Mouse (Mus musculus) embryonic facial prominence, embryonic 11.5 days (tissue): ENCODE measurements around the gene Nudt4. TPM values are rescaled to one million over a fixed set of nuclear protein-coding genes. Genes with fewer than 3 reads are reported as not detected.

Source experiments
- ATAC-seq: fragments of 200-750 bp; cut with Nextera tagmentation; replicated peaks from 2 replicates; pipeline ENCODE4 v1.8.0; 2017; ENCODE audit warnings: low read depth; ENCODE audit not compliant: insufficient number of reproducible peaks, low FRiP score, low TSS enrichment
- DNase-seq: peaks from one replicate; pipeline ENCODE4 v3.0.0-alpha.2; 2015; ENCODE audit warnings: low spot score
- H3K27ac ChIP-seq: fragments of 300-500 bp; sonication (generic); replicated peaks from 2 replicates; pipeline ENCODE4 v1.5.1; 2014; ENCODE audit warnings: mild to moderate bottlenecking, low read depth, low read length, control low read depth
- H3K27me3 ChIP-seq: fragments of 300-500 bp; sonication (generic); 2 replicates; pipeline ENCODE4 v1.6.1; 2014; ENCODE audit warnings: mild to moderate bottlenecking, low read length, moderate library complexity, mixed read lengths; ENCODE audit not compliant: control insufficient read depth, insufficient read depth
- H3K36me3 ChIP-seq: fragments of 300-500 bp; sonication (generic); replicated peaks from 2 replicates; pipeline ENCODE4 v1.6.1; 2014; ENCODE audit warnings: low read depth, mild to moderate bottlenecking, low read length, moderate library complexity, mixed read lengths; ENCODE audit not compliant: control insufficient read depth, insufficient read depth
- H3K4me1 ChIP-seq: fragments of 300-500 bp; sonication (generic); 2 replicates; pipeline ENCODE4 v1.6.1; 2014; ENCODE audit warnings: low read length, mixed read lengths; ENCODE audit not compliant: control insufficient read depth, insufficient read depth
- H3K4me2 ChIP-seq: fragments of 300-500 bp; sonication (generic); 2 replicates; pipeline ENCODE4 v1.6.1; 2014; ENCODE audit warnings: low read depth, mild to moderate bottlenecking, control low read depth, low read length, moderate library complexity
- H3K4me3 ChIP-seq: fragments of 300-500 bp; sonication (generic); 2 replicates; pipeline ENCODE4 v1.5.1; 2014; ENCODE audit warnings: low read depth, low read length, control low read depth
- H3K9ac ChIP-seq: fragments of 300-500 bp; sonication (generic); replicated peaks from 2 replicates; pipeline ENCODE4 v1.6.1; 2014; ENCODE audit warnings: mild to moderate bottlenecking, control low read depth, low read length
- H3K9me3 ChIP-seq: fragments of 300-500 bp; sonication (generic); replicated peaks from 2 replicates; pipeline ENCODE4 v1.6.1; 2016; ENCODE audit warnings: mild to moderate bottlenecking, low read length, inconsistent platforms, mixed read lengths; ENCODE audit not compliant: control insufficient read depth
- WGBS: fragments of 180-500 bp; shearing (Covaris S2); extraction: QIAGEN DNeasy Blood & Tissue Kit; methylation state at CpG from one replicate; pipeline ENCODE4 v1.1.7; 2014; 5-methylcytosine and 5-hydroxymethylcytosine counted together
- polyA plus RNA-seq: library from polyadenylated mRNA; unstranded; fragments of >200 nt; fragmentation: Nextera tagmentation; extraction: Ambion mirVana; gene quantifications from 2 replicates; pipeline ENCODE4 v1.2.1, GENCODE M21; 2014

Gene Nudt4
- polyA plus RNA-seq, 1 experiment from 2014 or later, result 142 TPM

DNA sequence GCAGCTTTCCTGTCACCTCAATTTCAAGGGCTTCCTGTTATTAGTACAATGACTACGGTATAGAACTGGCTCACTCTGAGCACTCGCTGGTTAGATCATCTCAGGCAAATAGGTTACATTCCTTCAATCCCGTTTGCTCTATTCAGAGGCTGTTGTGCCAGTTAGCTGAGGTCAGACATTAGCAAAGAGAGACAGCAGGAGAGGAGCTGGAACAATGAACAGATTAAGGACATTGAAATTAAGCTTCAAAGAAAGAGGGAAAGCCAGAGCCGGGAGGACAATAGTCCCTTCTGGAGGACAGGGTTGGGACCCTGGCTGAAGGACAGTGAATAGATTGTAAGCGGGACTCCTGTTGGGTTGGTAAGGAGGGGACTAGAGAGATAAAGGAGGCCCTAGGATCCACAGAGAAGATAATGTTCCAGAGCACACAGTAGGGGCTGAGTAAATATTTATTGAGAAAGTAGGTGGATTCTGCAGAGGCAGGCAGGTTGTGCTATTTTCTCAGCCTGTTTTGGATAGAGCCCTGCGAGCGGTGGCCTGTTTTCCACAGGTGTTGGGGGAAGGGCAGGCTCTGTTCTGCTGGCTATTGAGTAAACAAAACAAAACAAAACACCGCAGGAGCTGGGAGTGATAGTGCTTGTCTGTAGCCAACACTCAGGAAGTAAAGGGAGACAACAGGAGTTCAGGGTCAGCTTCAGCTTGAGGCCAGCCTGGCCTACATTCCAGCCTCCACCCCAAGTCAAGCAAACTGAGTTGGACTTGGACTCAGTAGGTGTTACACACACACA lies 32.1 kb upstream of the Nudt4 start:
- ATAC-seq (no peak; the same call in 1 of the 2 replicates), DNase-seq (no peak)
- H3K9me3 ChIP-seq, result no peaks in the 10 kb centered on the region
- H3K9ac ChIP-seq, result no peak overlapping the region
- H3K27me3 ChIP-seq, result no peaks in the 10 kb centered on the region
- H3K36me3 ChIP-seq, result no peaks in the 10 kb centered on the region
- H3K27ac ChIP-seq, result no peak overlapping the region
- H3K4me1 ChIP-seq, result no peaks in the 10 kb centered on the region
- H3K4me2 ChIP-seq, result no peak overlapping the region
- WGBS, result 14% methylated on average over 8 of the region's 8 CpGs
- H3K4me3 ChIP-seq, result no peak overlapping the region

DNA sequence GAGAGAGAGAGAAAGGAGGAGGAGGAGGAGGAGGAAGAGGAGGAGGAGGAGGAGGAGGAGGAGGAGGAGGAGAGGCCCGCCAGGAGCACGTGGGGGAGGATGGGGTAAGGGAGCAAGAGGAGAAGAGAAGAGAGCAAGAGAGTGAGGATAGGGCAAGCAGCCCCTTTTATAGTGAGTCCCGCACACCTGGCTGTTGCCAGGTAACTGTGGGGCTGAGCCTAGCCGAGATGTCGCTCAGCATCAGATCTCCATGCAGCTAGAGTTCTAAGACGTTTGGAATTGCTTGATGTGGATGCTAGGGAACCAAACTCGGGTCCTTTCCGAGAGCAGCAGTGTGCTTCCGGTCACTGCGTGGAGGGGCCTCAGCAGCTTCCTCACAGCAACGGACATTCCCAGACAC lies 30.5 kb upstream of the Nudt4 start:
- Histone ChIP-seq H3K27ac (no peak overlapping the region), H3K4me2 (no peak overlapping the region), H3K27me3 (no peaks in the 10 kb centered on the region), H3K4me3 (no peak overlapping the region), H3K9ac (no peak overlapping the region), H3K9me3 (no peaks in the 10 kb centered on the region), H3K36me3 (no peaks in the 10 kb centered on the region), H3K4me1 (no peaks in the 10 kb centered on the region)
- 46% methylated on average over 11 of the region's 11 CpGs for WGBS
- DNase-seq (no peak), ATAC-seq (no peak)

DNA sequence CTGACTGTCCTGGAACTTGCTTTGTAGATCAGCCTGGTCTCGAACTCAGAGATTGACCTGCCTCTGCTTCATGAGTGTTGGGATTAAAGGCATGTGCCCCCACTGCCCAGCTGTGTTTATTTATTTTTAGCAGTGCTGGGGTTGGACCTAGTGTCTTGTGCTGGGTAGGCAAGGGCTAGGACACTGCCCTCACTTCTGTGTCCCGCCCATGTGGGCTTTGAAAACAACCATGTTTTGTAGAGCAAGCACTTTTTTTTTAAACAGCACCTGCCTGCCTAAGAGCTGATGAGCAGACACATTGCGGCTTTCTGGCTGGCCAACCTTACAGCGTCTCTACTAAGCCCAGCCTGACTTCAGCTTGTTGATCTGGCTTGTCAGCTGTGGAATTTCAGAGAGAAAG lies 27.3 kb upstream of the Nudt4 start:
- Histone ChIP-seq H3K9me3 (no peaks in the 10 kb centered on the region), H3K4me1 (no peaks in the 10 kb centered on the region), H3K4me3 (no peak overlapping the region), H3K27ac (no peak overlapping the region), H3K36me3 (no peaks in the 10 kb centered on the region), H3K9ac (no peak overlapping the region), H3K4me2 (no peak overlapping the region), H3K27me3 (no peaks in the 10 kb centered on the region)
- WGBS, result 85% methylated on average over 4 of the region's 4 CpGs
- DNase-seq (no peak), ATAC-seq (no peak)

DNA sequence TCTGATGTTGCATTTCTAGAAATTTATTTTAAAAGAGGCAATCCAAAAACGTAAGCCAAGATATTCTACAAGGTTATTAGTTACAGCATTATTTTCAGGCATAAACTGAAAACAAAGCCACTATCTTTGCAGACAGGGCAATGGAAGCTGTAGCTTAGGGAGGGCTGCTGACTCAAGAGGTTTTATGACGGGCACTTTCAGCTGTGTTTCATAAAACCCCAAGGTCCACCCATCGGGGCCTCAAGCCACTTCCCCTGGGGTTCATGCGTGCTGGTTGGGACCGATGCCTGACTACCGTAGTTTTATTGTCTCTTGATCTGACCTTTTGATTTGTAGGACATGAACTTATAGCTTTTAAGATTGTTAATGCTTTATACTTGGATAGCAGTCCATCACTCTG lies 26.2 kb upstream of the Nudt4 start:
- H3K4me3 ChIP-seq, result no peak overlapping the region
- H3K9me3 ChIP-seq, result no peaks in the 10 kb centered on the region
- DNase-seq, result no peak
- 88% methylated on average over 6 of the region's 6 CpGs for WGBS
- no peak overlapping the region for H3K4me2 ChIP-seq
- no peak for ATAC-seq
- H3K4me1 ChIP-seq, result no peaks in the 10 kb centered on the region
- H3K9ac ChIP-seq, result no peak overlapping the region
- no peaks in the 10 kb centered on the region for H3K27me3 ChIP-seq
- H3K27ac ChIP-seq, result no peak overlapping the region
- no peaks in the 10 kb centered on the region for H3K36me3 ChIP-seq

DNA sequence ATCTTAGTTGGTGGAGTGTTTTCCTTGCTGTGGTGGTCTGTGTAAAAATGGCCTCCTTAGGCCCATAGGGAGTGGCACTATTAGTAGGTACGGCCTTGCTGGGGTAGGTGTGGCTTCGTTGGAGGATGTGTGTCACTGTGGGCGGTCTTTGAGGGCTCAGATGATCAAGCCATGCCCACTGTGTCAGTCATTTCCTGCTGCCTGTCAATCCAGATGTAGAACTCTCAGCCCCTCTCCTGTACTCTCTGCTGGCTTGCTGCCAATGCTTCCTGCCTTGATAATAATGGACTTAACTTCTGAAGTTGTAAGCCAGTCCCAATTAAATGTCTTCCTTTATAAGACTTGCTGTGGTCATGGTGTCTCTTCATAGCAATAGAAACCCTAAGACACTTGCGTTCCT lies 25.2 kb upstream of the Nudt4 start:
- Histone ChIP-seq H3K4me2 (no peak overlapping the region), H3K9me3 (no peaks in the 10 kb centered on the region), H3K27ac (no peak overlapping the region), H3K4me1 (no peaks in the 10 kb centered on the region), H3K36me3 (no peaks in the 10 kb centered on the region), H3K27me3 (no peaks in the 10 kb centered on the region), H3K9ac (no peak overlapping the region), H3K4me3 (no peak overlapping the region)
- no peak for ATAC-seq
- DNase-seq, result no peak
- WGBS, result 84% methylated on average over 4 of the region's 4 CpGs

DNA sequence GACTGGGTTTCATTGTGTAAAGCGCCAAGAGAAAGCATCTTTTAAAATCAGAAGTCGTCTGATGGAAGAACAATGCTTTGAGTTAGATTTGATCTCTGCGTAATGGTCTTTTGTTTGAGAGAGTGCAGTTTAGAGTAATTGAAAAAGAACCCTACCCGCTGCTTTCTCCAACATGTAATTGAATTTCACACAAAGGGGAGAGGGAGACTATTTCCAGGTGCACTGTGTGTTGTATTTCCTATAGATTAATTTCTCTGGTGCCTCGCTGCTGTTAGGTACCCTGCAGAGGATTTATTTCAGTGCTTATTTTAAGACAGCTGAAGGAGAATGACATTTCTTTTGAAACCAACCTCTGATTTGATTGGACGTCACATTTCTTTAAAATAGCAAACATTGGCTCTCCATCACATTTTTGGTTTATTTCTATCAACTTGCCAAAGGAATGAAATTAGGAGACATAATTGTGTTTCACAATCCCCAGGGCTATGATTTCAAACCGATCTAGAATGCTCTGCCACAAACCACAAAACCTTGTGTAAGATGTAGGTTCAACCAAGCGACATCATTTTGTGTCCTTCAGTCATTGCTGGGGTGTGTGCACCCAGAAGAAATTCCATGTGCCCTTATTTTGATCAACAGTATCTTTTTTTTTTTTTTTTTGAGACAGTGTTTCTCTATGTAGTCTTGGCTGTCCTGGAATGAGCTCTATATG lies 23.7 kb upstream of the Nudt4 start:
- DNase-seq (no peak), ATAC-seq (no peak)
- 65% methylated on average over 8 of the region's 8 CpGs for WGBS
- H3K9me3 ChIP-seq, result no peaks in the 10 kb centered on the region
- H3K27ac ChIP-seq, result no peak overlapping the region
- H3K4me2 ChIP-seq, result no peak overlapping the region
- H3K9ac ChIP-seq, result no peak overlapping the region
- no peak overlapping the region for H3K4me3 ChIP-seq
- no peaks in the 10 kb centered on the region for H3K36me3 ChIP-seq
- H3K27me3 ChIP-seq, result no peaks in the 10 kb centered on the region
- H3K4me1 ChIP-seq, result no peaks in the 10 kb centered on the region

DNA sequence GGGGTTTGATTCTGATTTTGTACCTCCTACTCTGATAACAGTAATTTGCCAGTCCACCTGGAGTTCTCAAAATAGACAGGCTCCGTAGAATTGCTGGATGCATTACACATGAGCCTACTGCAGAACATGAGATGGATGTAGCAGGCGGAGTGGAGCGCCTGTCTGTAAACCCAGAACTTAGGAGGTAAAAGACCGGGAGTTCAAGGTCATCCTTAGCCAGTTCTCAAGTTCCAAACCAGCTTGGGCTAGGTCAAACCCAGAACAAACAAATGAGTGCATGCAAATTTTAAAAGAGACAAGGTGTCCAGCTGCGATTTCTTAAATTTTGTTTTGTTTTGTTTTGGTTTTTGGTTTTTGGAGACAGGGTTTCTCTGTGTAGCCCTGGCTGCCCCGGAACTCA lies 21.6 kb upstream of the Nudt4 start:
- WGBS, result 91% methylated on average over 6 of the region's 6 CpGs
- Histone ChIP-seq H3K4me1 (no peaks in the 10 kb centered on the region), H3K27me3 (no peaks in the 10 kb centered on the region), H3K27ac (no peak overlapping the region), H3K36me3 (no peaks in the 10 kb centered on the region), H3K9me3 (no peaks in the 10 kb centered on the region), H3K9ac (no peak overlapping the region), H3K4me2 (no peak overlapping the region), H3K4me3 (no peak overlapping the region)
- ATAC-seq (no peak), DNase-seq (no peak)

DNA sequence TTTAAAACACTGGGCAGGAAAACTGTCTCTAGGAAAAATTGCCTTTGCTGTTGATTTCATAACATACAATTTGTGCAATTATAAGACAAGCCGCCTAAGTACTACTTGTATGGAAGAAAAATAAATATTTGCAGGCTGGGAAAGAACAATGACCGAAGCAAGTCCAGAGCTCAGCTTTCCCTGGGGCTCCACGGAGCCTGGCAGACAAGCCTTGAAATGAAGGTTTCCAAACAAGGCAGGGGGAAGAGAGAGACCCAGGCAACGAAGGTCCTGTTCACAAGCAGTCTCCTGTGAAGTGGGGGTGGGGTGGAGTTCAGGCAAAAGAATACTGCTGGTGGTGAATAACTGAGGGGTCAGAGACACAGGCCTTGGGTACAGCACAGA lies 13.6 kb upstream of the Nudt4 start:
- Histone ChIP-seq H3K4me3 (no peak overlapping the region), H3K4me1 (no peaks in the 10 kb centered on the region; the same call in 1 of the 2 replicates), H3K9ac (no peak overlapping the region), H3K27ac (no peak overlapping the region), H3K4me2 (no peak overlapping the region), H3K9me3 (no peaks in the 10 kb centered on the region), H3K27me3 (no peaks in the 10 kb centered on the region), H3K36me3 (no peaks in the 10 kb centered on the region)
- 24% methylated on average over 4 of the region's 4 CpGs for WGBS
- DNase-seq (peak; percentile 15), ATAC-seq (peak; percentile 39; the same call in 1 of the 2 replicates)
